Mouse (Mus musculus) intestine, embryonic 16.5 days (tissue): ENCODE results near the gene Nyap1. TPM values are rescaled to one million over a fixed set of nuclear protein-coding genes. Genes with fewer than 3 reads are reported as not detected.

ENCODE experiments used
- ATAC-seq: fragments of 200-750 bp; cut with Nextera tagmentation; 2 replicates; pipeline ENCODE4 v1.8.0; 2017; ENCODE audit warnings: moderate TSS enrichment, moderate library complexity
- H3K27ac ChIP-seq: fragments of 300-500 bp; sonication (generic); 2 replicates; pipeline ENCODE4 v1.5.1; 2014; ENCODE audit warnings: mild to moderate bottlenecking, low read length
- H3K27me3 ChIP-seq: fragments of 300-500 bp; sonication (generic); replicated peaks from 2 replicates; pipeline ENCODE4 v1.6.1; 2014; ENCODE audit warnings: low read length, control low read depth, mixed read lengths; ENCODE audit not compliant: control insufficient read depth, insufficient read depth
- H3K36me3 ChIP-seq: fragments of 300-500 bp; sonication (generic); 2 replicates; pipeline ENCODE4 v1.6.1; 2014; ENCODE audit warnings: low read length, control low read depth; ENCODE audit not compliant: control insufficient read depth, insufficient read depth
- H3K4me1 ChIP-seq: fragments of 300-500 bp; sonication (generic); 2 replicates; pipeline ENCODE4 v1.6.1; 2014; ENCODE audit warnings: low read length, control low read depth, mixed read lengths; ENCODE audit not compliant: control insufficient read depth, insufficient read depth
- H3K4me2 ChIP-seq: fragments of 300-500 bp; sonication (generic); 2 replicates; pipeline ENCODE4 v1.6.1; 2014; ENCODE audit warnings: low read depth, low read length, control low read depth
- H3K4me3 ChIP-seq: fragments of 300-500 bp; sonication (generic); 2 replicates; pipeline ENCODE4 v1.5.1; 2014; ENCODE audit warnings: mild to moderate bottlenecking, low read length
- H3K9ac ChIP-seq: fragments of 300-500 bp; sonication (generic); 2 replicates; pipeline ENCODE4 v1.6.1; 2014; ENCODE audit warnings: low read depth, low read length
- H3K9me3 ChIP-seq: fragments of 300-500 bp; sonication (generic); 2 replicates; pipeline ENCODE4 v1.6.1; 2016; ENCODE audit warnings: low read length, control low read depth; ENCODE audit not compliant: control insufficient read depth
- WGBS: fragments of 180-500 bp; shearing (Covaris S2); extraction: QIAGEN DNeasy Blood & Tissue Kit; methylation state at CpG from one replicate; pipeline ENCODE4 v1.1.7; 2014; 5-methylcytosine and 5-hydroxymethylcytosine counted together
- polyA plus RNA-seq: library from polyadenylated mRNA; unstranded; fragments of >200 nt; fragmentation: Nextera tagmentation; extraction: Ambion mirVana; gene quantifications from 2 replicates; pipeline ENCODE4 v1.2.1, GENCODE M21; 2015

The Nyap1 gene
- polyA plus RNA-seq, 1 experiment from 2014 or later = 2.2 TPM

DNA sequence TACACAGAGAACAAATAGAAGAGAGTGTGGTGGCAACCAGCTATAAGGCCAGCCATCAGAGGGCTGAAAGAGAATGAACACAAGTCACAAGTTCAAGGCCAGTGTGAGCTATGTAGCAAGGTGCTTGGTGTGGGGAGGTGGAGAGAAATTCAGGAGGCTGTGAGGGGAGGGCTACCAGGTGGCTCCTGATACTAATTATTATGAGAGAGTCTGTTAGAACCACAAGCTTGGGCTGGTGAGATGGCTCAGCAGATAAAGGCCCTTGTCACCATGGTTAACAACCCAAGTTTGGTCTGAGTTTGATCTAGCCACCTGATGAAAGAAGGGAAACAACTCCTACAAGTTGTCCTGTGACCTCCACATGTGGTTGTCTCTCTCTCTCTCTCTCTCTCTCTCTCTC is 31.3 kb upstream of the Nyap1 start:
- Histone ChIP-seq H3K4me2 (no peak overlapping the region), H3K27me3 (no peaks in the 10 kb centered on the region), H3K27ac (no peak overlapping the region), H3K4me1 (peaks cover 10% of the 10 kb centered on the region), H3K9ac (no peak overlapping the region), H3K36me3 (no peaks in the 10 kb centered on the region), H3K4me3 (no peak overlapping the region), H3K9me3 (no peaks in the 10 kb centered on the region)
- ATAC-seq = no peak

DNA sequence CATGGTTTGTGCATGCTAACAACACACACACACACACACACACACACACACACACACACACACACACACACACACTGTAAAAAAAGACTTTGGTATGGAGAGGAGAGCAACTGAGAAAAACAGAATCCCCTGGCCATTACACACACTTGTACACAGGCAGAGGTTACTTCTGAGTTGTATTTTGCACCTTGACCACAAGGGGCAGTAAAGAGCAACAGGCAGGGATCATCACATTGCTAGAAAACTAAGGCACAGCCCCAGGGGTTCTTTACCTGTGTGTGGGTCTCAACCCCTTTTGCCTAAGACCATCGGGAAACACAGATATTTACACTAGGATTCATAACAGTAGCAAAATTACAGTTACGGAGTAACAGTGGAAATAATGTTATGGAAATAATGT is 29.3 kb upstream of the Nyap1 start:
- Histone ChIP-seq H3K27me3 (no peaks in the 10 kb centered on the region), H3K9ac (no peak overlapping the region), H3K9me3 (no peaks in the 10 kb centered on the region), H3K36me3 (no peaks in the 10 kb centered on the region), H3K4me3 (no peak overlapping the region), H3K4me2 (no peak overlapping the region), H3K27ac (no peak overlapping the region), H3K4me1 (no peaks in the 10 kb centered on the region)
- 49% methylated on average over 2 of the region's 2 CpGs for WGBS
- ATAC-seq = peak; percentile 40; the same call in 1 of the 2 replicates

- Histone ChIP-seq H3K4me3 (no peak overlapping the region), H3K9ac (no peak overlapping the region), H3K36me3 (no peaks in the 10 kb centered on the region), H3K4me1 (no peaks in the 10 kb centered on the region), H3K27ac (no peak overlapping the region), H3K9me3 (no peaks in the 10 kb centered on the region), H3K4me2 (no peak overlapping the region), H3K27me3 (no peaks in the 10 kb centered on the region)
- ATAC-seq = no peak
- 54% methylated on average over 1 of the region's 1 CpGs for WGBS
These were observed 27.1 kb upstream of the Nyap1 start for GRCm38 (mm10) chr5:137768475-137768874.

GRCm38 (mm10) chr5:137766270-137766669 is 24.9 kb upstream of the Nyap1 start:
- ATAC-seq = no peak
- Histone ChIP-seq H3K27me3 (no peaks in the 10 kb centered on the region), H3K4me2 (no peak overlapping the region), H3K36me3 (no peaks in the 10 kb centered on the region), H3K27ac (no peak overlapping the region), H3K9me3 (no peaks in the 10 kb centered on the region), H3K4me1 (no peaks in the 10 kb centered on the region), H3K4me3 (no peak overlapping the region), H3K9ac (no peak overlapping the region)
- 58% methylated on average over 3 of the region's 3 CpGs for WGBS

- WGBS = 63% methylated on average over 9 of the region's 9 CpGs
- Histone ChIP-seq H3K27ac (no peak overlapping the region), H3K4me2 (no peak overlapping the region), H3K4me1 (no peaks in the 10 kb centered on the region), H3K9me3 (no peaks in the 10 kb centered on the region), H3K9ac (no peak overlapping the region), H3K27me3 (no peaks in the 10 kb centered on the region), H3K36me3 (no peaks in the 10 kb centered on the region), H3K4me3 (no peak overlapping the region)
- no peak for ATAC-seq
These were observed 23.4 kb upstream of the Nyap1 start for GRCm38 (mm10) chr5:137764609-137765340.

DNA sequence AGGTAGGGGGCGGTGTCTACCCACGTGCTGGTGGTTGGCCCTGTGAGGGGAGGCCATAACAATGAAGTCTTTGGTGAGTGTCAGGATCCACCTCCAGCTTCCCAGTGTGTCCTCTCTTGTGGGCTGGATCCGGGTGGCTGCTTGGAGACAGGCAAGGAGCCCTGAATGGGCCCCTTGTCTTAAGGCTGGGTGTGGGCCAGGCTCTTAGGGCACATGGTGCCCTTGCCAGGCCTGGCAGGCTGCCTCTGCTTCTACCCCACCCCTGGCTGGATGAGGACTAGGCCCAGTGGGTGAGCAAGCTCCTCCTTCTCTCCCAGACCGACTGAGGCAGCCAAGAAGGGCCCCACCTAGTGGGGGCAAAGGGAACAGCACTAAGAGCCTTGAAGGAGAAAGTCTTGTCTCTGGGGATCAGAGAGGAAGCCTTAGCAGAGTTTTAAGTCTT is 18.6 kb upstream of the Nyap1 start:
- Histone ChIP-seq H3K4me1 (no peaks in the 10 kb centered on the region), H3K9ac (no peak overlapping the region), H3K4me3 (no peak overlapping the region), H3K9me3 (no peaks in the 10 kb centered on the region), H3K4me2 (no peak overlapping the region), H3K36me3 (0 out of 2 replicates have a peak, but pooled peaks cover 10% of the 10 kb centered on the region), H3K27me3 (no peaks in the 10 kb centered on the region), H3K27ac (no peak overlapping the region)
- peak; percentile 80 for ATAC-seq
- WGBS = 40% methylated on average over 4 of the region's 4 CpGs

DNA sequence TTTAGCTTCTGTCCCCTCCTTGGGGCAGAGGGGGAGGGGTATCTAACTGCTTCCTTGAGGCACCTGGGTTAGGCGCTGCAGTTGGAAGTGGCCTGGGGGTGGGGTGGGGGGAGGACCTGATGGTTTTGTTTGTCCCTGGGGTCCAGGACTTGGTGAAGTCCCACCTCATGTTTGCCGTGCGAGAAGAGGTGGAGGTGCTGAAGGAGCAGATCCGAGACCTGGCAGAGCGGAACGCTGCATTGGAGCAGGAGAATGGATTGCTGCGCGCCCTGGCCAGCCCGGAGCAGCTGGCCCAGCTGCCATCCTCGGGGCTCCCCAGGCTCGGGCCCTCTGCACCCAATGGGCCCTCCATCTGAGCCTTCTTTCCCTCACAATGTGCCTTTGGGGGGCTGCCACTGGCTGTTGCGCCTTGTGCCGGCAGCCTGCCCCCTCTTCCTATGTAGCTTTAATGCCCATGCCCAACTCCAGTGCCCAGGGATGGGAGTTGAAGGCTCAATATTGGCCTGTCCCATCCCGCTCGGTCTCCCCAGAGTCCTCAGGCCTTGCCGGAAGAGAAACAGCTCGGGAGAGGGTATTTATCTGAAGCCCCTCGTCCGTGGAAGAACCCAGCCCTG is 17.6 kb upstream of the Nyap1 start:
- no peaks in the 10 kb centered on the region for H3K4me1 ChIP-seq
- H3K27me3 ChIP-seq = no peaks in the 10 kb centered on the region
- no peak overlapping the region for H3K9ac ChIP-seq
- no peak overlapping the region for H3K4me3 ChIP-seq
- H3K27ac ChIP-seq = no peak overlapping the region
- H3K9me3 ChIP-seq = no peaks in the 10 kb centered on the region
- ATAC-seq = no peak
- no peak overlapping the region for H3K4me2 ChIP-seq
- 0 out of 2 replicates have a peak, but pooled peaks cover 10% of the 10 kb centered on the region for H3K36me3 ChIP-seq
- WGBS = 89% methylated on average over 19 of the region's 19 CpGs

GRCm38 (mm10) chr5:137757887-137758286 is 16.5 kb upstream of the Nyap1 start:
- H3K4me1 ChIP-seq = peaks cover 2% of the 10 kb centered on the region; the same call in 1 of the 2 replicates
- no peak overlapping the region for H3K27ac ChIP-seq
- 79% methylated on average over 6 of the region's 6 CpGs for WGBS
- no peak overlapping the region for H3K4me2 ChIP-seq
- no peaks in the 10 kb centered on the region for H3K27me3 ChIP-seq
- no peak overlapping the region for H3K9ac ChIP-seq
- peaks cover 13% of the 10 kb centered on the region; the same call in 1 of the 2 replicates for H3K36me3 ChIP-seq
- ATAC-seq = 0 out of 2 replicates have a peak, but pooled peaks have one; percentile 8
- H3K9me3 ChIP-seq = no peaks in the 10 kb centered on the region
- H3K4me3 ChIP-seq = no peak overlapping the region

- Histone ChIP-seq H3K27me3 (no peaks in the 10 kb centered on the region), H3K36me3 (peaks cover 19% of the 10 kb centered on the region), H3K4me3 (no peak overlapping the region), H3K27ac (no peak overlapping the region), H3K9ac (no peak overlapping the region), H3K4me1 (peaks cover 5% of the 10 kb centered on the region; the same call in 1 of the 2 replicates), H3K4me2 (no peak overlapping the region), H3K9me3 (no peaks in the 10 kb centered on the region)
- 46% methylated on average over 10 of the region's 10 CpGs for WGBS
- ATAC-seq = peak; percentile 19
These were observed 15.7 kb upstream of the Nyap1 start for GRCm38 (mm10) chr5:137756882-137757661.
